Mouse (Mus musculus): ENCODE measurements around the gene Zbtb8os. TPM values are rescaled to one million over a fixed set of nuclear protein-coding genes. Genes with fewer than 3 reads are reported as not detected.

The Zbtb8os gene
- polyA plus RNA-seq (2015; fragmentation: Nextera tagmentation; extraction: Ambion mirVana), result 31.7 and 32.9 TPM in 2 replicates

DNA sequence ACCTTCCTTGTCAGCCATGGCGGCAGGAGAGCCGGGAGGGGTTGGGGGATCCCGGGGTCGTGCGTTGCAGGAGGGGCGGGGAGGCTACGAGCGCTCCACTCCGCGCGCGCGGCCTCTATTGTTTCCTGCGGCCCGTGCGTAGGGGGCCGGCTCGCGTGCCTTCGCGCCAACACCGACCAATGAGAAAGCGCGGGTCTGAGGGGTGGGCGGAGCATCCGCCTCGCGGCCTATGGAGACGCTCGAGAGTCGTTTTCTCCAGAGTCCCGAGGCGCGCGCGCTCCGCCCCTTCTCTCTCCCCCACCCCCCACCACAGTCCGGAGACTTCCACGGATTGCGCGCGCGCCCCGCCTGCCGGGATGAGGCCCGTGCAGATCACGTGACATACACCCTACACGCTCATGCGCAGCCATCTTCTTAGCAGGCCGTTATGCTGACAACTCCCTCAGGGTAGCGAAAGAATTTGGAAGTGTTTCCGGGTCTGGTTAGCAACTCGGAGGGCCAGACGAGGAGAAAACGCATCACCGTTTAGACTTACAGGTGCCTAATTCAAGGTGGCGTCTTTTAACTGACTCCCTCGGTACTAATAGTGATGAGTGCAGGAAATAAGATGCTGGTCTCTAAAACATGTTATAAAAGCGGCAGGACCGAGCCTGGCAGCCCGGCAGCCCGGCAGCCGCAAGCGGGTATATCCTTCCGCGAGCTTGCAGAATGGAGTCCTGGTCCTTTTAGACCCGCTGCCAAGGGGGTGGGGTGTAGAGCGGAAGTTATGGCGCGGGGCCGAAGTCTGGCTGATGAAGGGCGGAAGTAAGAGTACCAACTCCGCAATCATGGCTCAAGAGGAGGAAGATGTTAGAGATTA, at the start of gene Zbtb8os, which contains the start of gene Rbbp4:
Gene Zbtb8os (plus strand): TSS at position 480 of the 859 bp plus-strand sequence.
Gene Rbbp4 (minus strand): TSS at position 155 of the 859 bp plus-strand sequence.

DNA sequence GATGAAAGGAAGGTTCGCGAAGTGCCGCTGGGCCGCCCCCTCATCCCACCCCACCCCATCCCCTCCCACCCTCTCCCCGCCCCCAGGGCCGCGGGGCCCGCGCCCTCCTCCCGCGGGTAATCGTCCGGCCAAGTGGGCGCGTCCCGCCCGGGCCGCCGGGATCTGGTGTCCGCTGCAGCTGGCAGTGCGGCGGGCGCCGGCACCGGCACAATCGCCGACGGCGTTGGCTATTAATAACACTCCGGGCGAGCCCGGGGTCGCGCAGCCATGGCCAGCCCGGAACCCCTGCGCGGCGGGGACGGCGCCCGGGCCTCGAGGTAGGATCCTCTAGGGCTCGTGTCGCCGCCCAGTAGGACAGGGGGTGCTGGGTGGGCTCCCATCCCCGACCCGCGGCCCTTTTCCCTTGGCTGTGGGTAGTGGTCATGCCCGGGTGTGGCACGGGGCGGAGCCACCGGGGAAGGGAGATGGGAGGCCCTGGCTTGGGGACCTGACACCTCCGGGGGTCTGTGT, 48.0 kb upstream of the Zbtb8os start, which contains the start of gene Sync:
Gene Sync (plus strand): TSS at position 146 of the 510 bp plus-strand sequence.

DNA sequence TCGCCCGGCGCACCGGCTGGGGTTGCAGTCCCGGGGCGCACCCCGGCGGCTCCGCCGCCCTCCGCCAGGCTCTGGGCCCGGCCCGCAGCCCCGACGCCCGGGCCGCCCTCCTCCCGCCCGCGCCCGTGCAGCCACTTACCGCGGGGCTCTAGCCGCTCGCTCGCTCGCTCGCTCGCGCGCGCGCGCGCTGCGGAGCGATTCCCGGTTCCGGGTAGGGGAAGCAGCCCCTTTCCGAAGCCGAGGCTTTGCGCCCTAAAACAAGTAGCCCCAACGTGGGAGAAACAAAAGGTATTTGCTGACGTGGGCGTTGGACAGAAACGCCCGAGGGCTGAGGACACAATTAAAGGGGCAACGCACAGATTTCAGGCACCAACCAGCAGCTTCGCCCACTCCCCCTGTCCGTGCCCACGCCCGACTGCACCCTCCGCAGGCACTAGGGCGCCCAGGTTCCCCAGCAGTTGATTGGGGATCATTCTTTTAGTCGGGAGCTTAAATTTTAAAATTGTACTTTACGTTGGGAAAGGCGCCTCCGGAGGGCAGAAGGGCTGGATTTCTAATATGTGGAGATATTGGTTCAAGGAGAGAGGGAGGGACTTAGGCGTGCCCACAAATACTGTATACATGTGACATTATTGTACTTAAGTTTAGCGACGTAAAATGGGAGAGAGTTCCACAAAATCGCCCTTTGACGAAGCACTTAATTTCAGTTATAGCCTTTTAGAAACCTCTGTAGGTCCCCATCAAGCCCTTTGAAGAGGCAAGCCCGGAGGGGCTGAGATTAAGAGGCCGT, 42.3 kb downstream of the Zbtb8os start, which contains the start of gene Zbtb8a:
Gene Zbtb8a (minus strand): TSS at position 516 of the 790 bp plus-strand sequence.

Other genes with a start within 250 kb of the Zbtb8os start
- not detected in 2 replicates for gene Tmem54, start 230.1 kb upstream of the Zbtb8os start, polyA plus RNA-seq (2015; fragmentation: Nextera tagmentation; extraction: Ambion mirVana)
- gene Hpca, start 213.7 kb upstream of the Zbtb8os start, polyA plus RNA-seq (2015; fragmentation: Nextera tagmentation; extraction: Ambion mirVana), result 0.24 TPM in 1 of 2 replicates, not detected in the other
- 1.8 and 2.9 TPM in 2 replicates for gene Fndc5, start 198.7 kb upstream of the Zbtb8os start, polyA plus RNA-seq (2015; fragmentation: Nextera tagmentation; extraction: Ambion mirVana)
- 7.4 and 8.1 TPM in 2 replicates for gene S100pbp, start 146.0 kb upstream of the Zbtb8os start, polyA plus RNA-seq (2015; fragmentation: Nextera tagmentation; extraction: Ambion mirVana)
- gene Yars, start 145.9 kb upstream of the Zbtb8os start, polyA plus RNA-seq (2015; fragmentation: Nextera tagmentation; extraction: Ambion mirVana), result 39.8 and 39.9 TPM in 2 replicates
- gene C77080, start 74.3 kb upstream of the Zbtb8os start, polyA plus RNA-seq (2015; fragmentation: Nextera tagmentation; extraction: Ambion mirVana), result 0.59 and 0.96 TPM in 2 replicates
- 0.78 and 0.84 TPM in 2 replicates for gene Sync, start 48.1 kb upstream of the Zbtb8os start, polyA plus RNA-seq (2015; fragmentation: Nextera tagmentation; extraction: Ambion mirVana)
- 313 and 348 TPM in 2 replicates for gene Rbbp4, start 325 bp upstream of the Zbtb8os start, polyA plus RNA-seq (2015; fragmentation: Nextera tagmentation; extraction: Ambion mirVana)
- 7.3 and 8.1 TPM in 2 replicates for gene Zbtb8a, start 42.4 kb downstream of the Zbtb8os start, polyA plus RNA-seq (2015; fragmentation: Nextera tagmentation; extraction: Ambion mirVana)
- 0.26 and 0.28 TPM in 2 replicates for gene Zbtb8b, start 105.2 kb downstream of the Zbtb8os start, polyA plus RNA-seq (2015; fragmentation: Nextera tagmentation; extraction: Ambion mirVana)
- gene Bsdc1, start 125.9 kb downstream of the Zbtb8os start, polyA plus RNA-seq (2015; fragmentation: Nextera tagmentation; extraction: Ambion mirVana), result 63.6 and 67.3 TPM in 2 replicates
- gene Tssk3, start 155.3 kb downstream of the Zbtb8os start, polyA plus RNA-seq (2015; fragmentation: Nextera tagmentation; extraction: Ambion mirVana), result 0.10 TPM in 1 of 2 replicates, not detected in the other
- gene Fam229a, start 155.5 kb downstream of the Zbtb8os start, polyA plus RNA-seq (2015; fragmentation: Nextera tagmentation; extraction: Ambion mirVana), result 0.74 and 0.83 TPM in 2 replicates
- gene Marcksl1, start 177.9 kb downstream of the Zbtb8os start, polyA plus RNA-seq (2015; fragmentation: Nextera tagmentation; extraction: Ambion mirVana), result 93.7 and 116 TPM in 2 replicates
- gene Hdac1, start 207.0 kb downstream of the Zbtb8os start, polyA plus RNA-seq (2015; fragmentation: Nextera tagmentation; extraction: Ambion mirVana), result 127 and 132 TPM in 2 replicates
- 7.3 and 7.8 TPM in 2 replicates for gene Lck, start 237.9 kb downstream of the Zbtb8os start, polyA plus RNA-seq (2015; fragmentation: Nextera tagmentation; extraction: Ambion mirVana)
- gene Fam167b, start 242.9 kb downstream of the Zbtb8os start, polyA plus RNA-seq (2015; fragmentation: Nextera tagmentation; extraction: Ambion mirVana), result 11.2 and 17.2 TPM in 2 replicates